Mouse (Mus musculus): ENCODE results near the gene Ctdsp2. TPM values are rescaled to one million over a fixed set of nuclear protein-coding genes. Genes with fewer than 3 reads are reported as not detected.

The Ctdsp2 gene
- polyA plus RNA-seq, 1 experiment from 2014 or later = 87.4 TPM

DNA sequence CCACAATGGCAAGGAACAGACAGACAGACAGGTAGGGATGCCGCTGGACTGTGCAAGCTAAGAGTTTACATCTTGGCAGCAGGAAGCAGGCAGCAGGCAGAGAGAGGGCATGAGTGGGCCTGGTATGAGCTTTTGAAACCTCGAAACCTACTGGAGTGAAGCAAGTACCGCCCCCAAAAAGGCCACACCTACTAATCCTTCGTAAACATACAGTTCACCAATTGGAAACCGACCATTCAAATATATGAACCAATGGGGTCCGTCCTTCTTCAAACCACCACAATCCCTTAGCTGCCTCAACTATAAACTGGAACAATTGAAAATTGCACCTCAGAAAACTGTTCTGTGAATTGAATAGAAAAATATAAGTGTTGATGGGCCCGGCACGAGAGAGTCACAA is 14.7 kb upstream of the Ctdsp2 start:
- Histone ChIP-seq H3K36me3 (no peaks in the 10 kb centered on the region), H3K4me2 (no peak overlapping the region), H3K27me3 (0 out of 2 replicates have a peak, but pooled peaks cover 3% of the 10 kb centered on the region), H3K9ac (no peak overlapping the region), H3K4me3 (no peak overlapping the region), H3K4me1 (peaks cover 30% of the 10 kb centered on the region), H3K9me3 (no peaks in the 10 kb centered on the region), H3K27ac (peak overlapping the region; percentile 95)
- ATAC-seq (ENCODE audit: insufficient number of reproducible peaks, insufficient read depth, low FRiP score, low TSS enrichment, low read depth) = no peak
- WGBS = 89% methylated on average over 8 of the region's 8 CpGs

- H3K27ac ChIP-seq = peak overlapping the region; percentile 84
- H3K9me3 ChIP-seq = no peaks in the 10 kb centered on the region
- WGBS = 7% methylated on average over 12 of the region's 12 CpGs
- peaks cover 27% of the 10 kb centered on the region for H3K4me1 ChIP-seq
- H3K36me3 ChIP-seq = no peaks in the 10 kb centered on the region
- peak overlapping the region; percentile 1; the same call in 1 of the 2 replicates for H3K9ac ChIP-seq
- H3K27me3 ChIP-seq = no peaks in the 10 kb centered on the region
- 0 out of 2 replicates have a peak, but pooled peaks have one; percentile 3 for ATAC-seq (ENCODE audit: insufficient number of reproducible peaks, insufficient read depth, low FRiP score, low TSS enrichment, low read depth)
- peak overlapping the region; percentile 46 for H3K4me2 ChIP-seq
- 0 out of 2 replicates have a peak overlapping the region, but pooled peaks have one; percentile 10 for H3K4me3 ChIP-seq
Measured at GRCm38 (mm10) chr10:126971363-126972050, 7.0 kb upstream of the Ctdsp2 start.

DNA sequence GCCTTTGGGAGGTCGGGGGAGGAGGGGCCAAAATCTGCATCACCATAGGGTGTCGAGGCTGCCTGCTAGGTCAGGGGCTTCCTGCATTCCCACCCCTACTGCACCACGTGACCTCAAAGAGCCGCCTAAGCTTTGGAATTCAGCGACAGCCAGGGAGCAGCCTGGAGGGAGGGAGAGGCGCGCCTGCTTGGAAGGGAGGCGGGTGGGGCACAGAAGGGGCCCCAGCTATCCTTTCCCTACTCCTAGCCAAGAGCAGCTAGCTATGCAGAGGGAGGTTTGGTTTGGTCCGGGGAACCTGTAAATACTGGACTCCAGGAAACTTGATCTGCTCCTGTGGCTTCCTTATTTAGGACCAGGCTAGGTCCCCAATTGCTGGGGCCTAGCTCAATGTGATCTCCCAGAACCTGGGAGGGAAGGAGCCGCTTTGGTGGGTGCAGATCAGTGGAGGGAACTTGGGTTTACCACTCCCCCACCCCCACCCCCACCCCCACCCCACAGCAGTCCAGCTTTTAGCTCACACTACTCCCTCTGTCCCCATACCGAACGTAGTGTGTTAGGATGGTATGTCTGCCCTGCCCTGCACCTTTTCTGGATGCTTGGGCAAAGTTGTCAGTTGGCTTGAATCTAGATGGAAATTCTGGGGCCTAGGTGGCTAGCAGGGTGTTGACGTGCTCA is 6.3 kb upstream of the Ctdsp2 start:
- peak overlapping the region; percentile 21; the same call in 1 of the 2 replicates for H3K9ac ChIP-seq
- 8% methylated on average over 13 of the region's 13 CpGs for WGBS
- ATAC-seq (ENCODE audit: insufficient number of reproducible peaks, insufficient read depth, low FRiP score, low TSS enrichment, low read depth) = peak; percentile 84
- H3K27ac ChIP-seq = peak overlapping the region; percentile 84
- H3K36me3 ChIP-seq = no peaks in the 10 kb centered on the region
- H3K4me2 ChIP-seq = peak overlapping the region; percentile 46
- no peaks in the 10 kb centered on the region for H3K27me3 ChIP-seq
- H3K4me1 ChIP-seq = peaks cover 27% of the 10 kb centered on the region
- 0 out of 2 replicates have a peak overlapping the region, but pooled peaks have one; percentile 10 for H3K4me3 ChIP-seq
- no peaks in the 10 kb centered on the region for H3K9me3 ChIP-seq

DNA sequence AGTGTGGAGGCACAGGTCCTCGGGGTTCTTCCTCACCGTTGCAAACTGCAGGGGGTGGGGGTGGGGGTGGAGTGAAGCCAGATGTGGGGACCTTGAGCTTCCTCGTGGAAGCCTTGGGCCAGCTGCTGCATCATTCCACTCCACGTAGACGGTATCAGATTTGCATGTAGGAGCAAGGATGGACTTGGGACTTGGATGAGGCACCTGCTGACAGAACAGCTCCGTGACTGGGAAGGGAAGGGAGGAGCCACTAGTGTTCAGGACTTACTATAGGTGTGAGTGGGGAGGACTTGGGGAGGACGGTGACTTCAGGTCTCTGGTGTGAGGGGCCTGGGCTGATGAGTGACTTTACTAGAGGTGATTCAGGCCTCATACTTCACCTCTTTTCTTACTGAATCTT is 5.5 kb upstream of the Ctdsp2 start:
- Histone ChIP-seq H3K4me1 (peaks cover 33% of the 10 kb centered on the region), H3K27me3 (no peaks in the 10 kb centered on the region), H3K4me3 (no peak overlapping the region), H3K36me3 (no peaks in the 10 kb centered on the region), H3K9ac (no peak overlapping the region), H3K4me2 (peak overlapping the region; percentile 46; the same call in 1 of the 2 replicates), H3K9me3 (no peaks in the 10 kb centered on the region), H3K27ac (peak overlapping the region; percentile 84)
- ATAC-seq (ENCODE audit: insufficient number of reproducible peaks, insufficient read depth, low FRiP score, low TSS enrichment, low read depth) = no peak
- 18% methylated on average over 7 of the region's 7 CpGs for WGBS

DNA sequence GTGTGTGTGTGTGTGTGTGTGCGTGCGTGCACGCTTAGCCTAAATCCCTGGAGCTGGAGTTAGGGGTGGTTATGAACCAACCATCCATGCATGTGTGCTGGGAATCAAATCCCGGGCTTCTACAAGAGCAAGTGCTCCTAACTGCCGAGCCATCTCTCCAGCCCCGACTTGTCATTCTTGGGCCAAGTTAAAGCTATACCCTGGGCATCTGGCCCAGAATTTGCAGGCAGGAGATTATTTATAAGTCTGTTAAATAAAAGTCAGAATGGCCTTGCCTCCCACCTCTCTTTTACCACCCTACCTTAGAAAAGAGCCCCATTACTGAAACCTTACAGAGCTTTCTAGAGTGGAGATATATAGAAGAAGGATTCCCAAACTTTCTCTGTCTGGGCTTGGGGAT is 2.8 kb upstream of the Ctdsp2 start:
- no peaks in the 10 kb centered on the region for H3K9me3 ChIP-seq
- H3K27ac ChIP-seq = no peak overlapping the region
- H3K27me3 ChIP-seq = no peaks in the 10 kb centered on the region
- no peak overlapping the region for H3K9ac ChIP-seq
- ATAC-seq (ENCODE audit: insufficient number of reproducible peaks, insufficient read depth, low FRiP score, low TSS enrichment, low read depth) = no peak
- H3K4me3 ChIP-seq = no peak overlapping the region
- no peak overlapping the region for H3K4me2 ChIP-seq
- H3K4me1 ChIP-seq = peaks cover 33% of the 10 kb centered on the region
- no peaks in the 10 kb centered on the region for H3K36me3 ChIP-seq
- WGBS = 92% methylated on average over 6 of the region's 6 CpGs

DNA sequence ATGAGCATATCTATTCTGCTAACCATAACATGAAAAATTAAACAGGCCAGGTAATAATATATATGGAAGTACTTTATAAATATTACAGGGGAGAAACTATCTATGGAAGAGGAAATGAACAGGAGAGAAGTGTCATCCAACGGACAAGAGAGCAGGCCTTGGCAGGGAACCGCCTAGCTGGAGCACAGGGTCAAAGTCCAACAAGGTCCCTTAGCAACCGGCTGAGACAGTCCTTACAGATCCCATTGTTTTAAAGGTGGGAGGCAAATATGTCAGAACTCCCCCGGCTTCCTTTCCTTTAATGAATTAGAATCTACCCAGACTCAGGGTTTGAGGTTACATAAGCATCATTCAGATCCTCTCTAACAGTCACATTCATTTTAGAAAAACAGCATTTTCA is 1.4 kb upstream of the Ctdsp2 start:
- no peak overlapping the region for H3K27ac ChIP-seq
- WGBS = 51% methylated on average over 4 of the region's 4 CpGs
- no peaks in the 10 kb centered on the region for H3K9me3 ChIP-seq
- H3K4me3 ChIP-seq = no peak overlapping the region
- no peak overlapping the region for H3K9ac ChIP-seq
- no peak overlapping the region for H3K4me2 ChIP-seq
- no peak for ATAC-seq (ENCODE audit: insufficient number of reproducible peaks, insufficient read depth, low FRiP score, low TSS enrichment, low read depth)
- H3K36me3 ChIP-seq = no peaks in the 10 kb centered on the region
- H3K4me1 ChIP-seq = peaks cover 34% of the 10 kb centered on the region
- H3K27me3 ChIP-seq = no peaks in the 10 kb centered on the region

DNA sequence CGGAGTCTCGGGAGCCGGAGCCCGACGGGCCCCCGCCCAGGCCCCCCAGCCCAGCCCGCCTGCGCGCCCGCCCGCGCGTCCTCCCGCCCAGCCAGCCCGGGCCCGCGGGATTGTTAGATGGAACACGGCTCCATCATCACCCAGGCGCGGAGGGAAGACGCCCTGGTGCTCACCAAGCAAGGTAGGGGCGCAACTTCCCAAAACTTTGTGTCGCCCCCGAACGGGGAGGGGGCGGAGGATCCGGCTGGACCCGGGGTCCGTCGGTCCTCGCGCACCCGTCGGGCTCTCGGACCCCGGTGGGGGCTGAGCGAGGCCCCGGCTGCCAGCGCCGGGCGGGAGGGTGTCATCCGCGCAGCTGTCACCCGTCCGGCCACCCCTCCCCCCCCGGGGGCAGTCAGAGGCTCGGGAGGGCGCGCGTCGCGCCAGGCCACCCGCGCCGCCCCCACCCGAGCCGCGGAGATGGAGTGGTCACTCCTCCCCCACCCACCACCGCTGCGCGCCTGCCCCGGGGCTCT is 661 bp downstream of the Ctdsp2 start:
- Histone ChIP-seq H3K9me3 (no peaks in the 10 kb centered on the region), H3K27ac (peak overlapping the region; percentile 100), H3K36me3 (peaks cover 6% of the 10 kb centered on the region; the same call in 1 of the 2 replicates), H3K4me3 (peak overlapping the region; percentile 95), H3K4me2 (peak overlapping the region; percentile 99), H3K4me1 (peaks cover 43% of the 10 kb centered on the region), H3K27me3 (no peaks in the 10 kb centered on the region), H3K9ac (peak overlapping the region; percentile 99)
- ATAC-seq (ENCODE audit: insufficient number of reproducible peaks, insufficient read depth, low FRiP score, low TSS enrichment, low read depth) = 0 out of 2 replicates have a peak, but pooled peaks have one; percentile 0
- under 1% methylated on average over 53 of the region's 62 CpGs for WGBS

DNA sequence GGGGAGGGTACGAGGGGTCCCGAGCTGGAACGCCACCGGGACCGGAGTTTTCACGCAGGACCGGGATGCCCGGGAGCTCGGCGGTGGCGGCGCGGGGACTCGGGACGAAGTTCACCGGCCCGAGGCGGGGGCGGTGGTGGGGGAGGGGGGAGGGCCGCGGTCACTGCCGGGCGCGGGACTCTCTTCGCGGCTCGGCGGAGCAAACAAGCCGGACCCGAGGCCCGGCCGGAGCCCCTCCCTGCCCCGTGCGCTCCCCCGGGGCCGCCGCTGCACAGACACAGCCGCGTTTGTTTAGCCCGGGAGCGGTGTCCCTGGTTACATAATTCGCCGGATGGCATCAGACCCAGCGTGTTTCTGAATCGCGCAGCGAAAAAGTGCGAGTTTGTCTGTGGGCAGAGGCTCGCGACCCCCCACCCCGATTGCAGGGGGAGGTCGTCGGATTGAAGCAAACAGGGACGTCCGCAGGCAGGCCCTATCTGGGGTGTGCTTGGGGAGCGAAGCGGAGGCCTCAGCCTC is 1.2 kb downstream of the Ctdsp2 start:
- H3K4me3 ChIP-seq = peak overlapping the region; percentile 95
- peaks cover 6% of the 10 kb centered on the region; the same call in 1 of the 2 replicates for H3K36me3 ChIP-seq
- H3K4me1 ChIP-seq = peaks cover 48% of the 10 kb centered on the region
- no peaks in the 10 kb centered on the region for H3K27me3 ChIP-seq
- H3K9ac ChIP-seq = peak overlapping the region; percentile 99
- peak overlapping the region; percentile 100 for H3K27ac ChIP-seq
- no peaks in the 10 kb centered on the region for H3K9me3 ChIP-seq
- WGBS = under 1% methylated on average over 54 of the region's 57 CpGs
- peak overlapping the region; percentile 99 for H3K4me2 ChIP-seq
- ATAC-seq (ENCODE audit: insufficient number of reproducible peaks, insufficient read depth, low FRiP score, low TSS enrichment, low read depth) = no peak

DNA sequence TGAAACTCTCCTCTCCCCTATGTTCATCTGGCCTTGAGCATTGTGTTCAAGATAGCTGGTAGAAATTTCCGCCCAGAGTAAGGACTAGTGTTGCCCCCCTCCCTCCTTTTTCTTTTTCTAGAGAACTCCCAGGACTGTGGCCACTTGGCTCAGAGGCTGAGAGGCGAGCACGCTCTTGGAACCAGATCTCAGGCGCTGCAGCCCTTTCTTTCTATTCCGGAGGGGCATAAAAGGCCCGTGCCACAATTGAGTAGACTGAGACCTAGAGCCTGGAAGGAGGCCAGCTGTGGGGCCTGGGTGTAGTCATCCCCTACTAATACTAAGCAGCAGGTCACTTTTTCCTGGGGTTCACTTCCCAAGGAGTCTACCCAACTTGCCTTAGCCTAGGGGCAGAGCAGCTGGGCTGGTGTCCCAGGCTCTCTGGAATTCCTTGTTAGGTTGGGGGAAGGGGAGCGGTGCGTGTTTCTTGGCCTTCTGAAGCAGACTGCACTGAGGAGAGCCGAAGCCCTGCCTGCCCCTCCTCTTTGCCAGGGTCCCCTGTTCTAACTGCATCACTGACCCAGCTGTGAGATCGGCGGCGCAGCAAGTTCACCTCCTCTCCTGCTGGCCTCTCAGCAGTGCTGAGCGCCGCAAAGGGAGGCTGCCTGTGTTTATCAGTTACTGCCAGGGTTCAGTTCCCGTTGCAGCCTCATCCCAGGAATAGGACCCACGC is 1.9 kb downstream of the Ctdsp2 start:
- Histone ChIP-seq H3K4me1 (peaks cover 55% of the 10 kb centered on the region), H3K9me3 (no peaks in the 10 kb centered on the region), H3K36me3 (peaks cover 11% of the 10 kb centered on the region; the same call in 1 of the 2 replicates), H3K27me3 (no peaks in the 10 kb centered on the region), H3K4me3 (peak overlapping the region; percentile 95), H3K9ac (peak overlapping the region; percentile 99), H3K27ac (peak overlapping the region; percentile 100), H3K4me2 (peak overlapping the region; percentile 99)
- ATAC-seq (ENCODE audit: insufficient number of reproducible peaks, insufficient read depth, low FRiP score, low TSS enrichment, low read depth) = no peak
- WGBS = 1% methylated on average over 16 of the region's 16 CpGs

- Histone ChIP-seq H3K9ac (peak overlapping the region; percentile 99), H3K27me3 (no peaks in the 10 kb centered on the region), H3K4me2 (peak overlapping the region; percentile 99), H3K36me3 (peaks cover 11% of the 10 kb centered on the region; the same call in 1 of the 2 replicates), H3K9me3 (no peaks in the 10 kb centered on the region), H3K4me1 (peaks cover 62% of the 10 kb centered on the region), H3K27ac (peak overlapping the region; percentile 100), H3K4me3 (peak overlapping the region; percentile 95)
- 6% methylated on average over 11 of the region's 11 CpGs for WGBS
- ATAC-seq (ENCODE audit: insufficient number of reproducible peaks, insufficient read depth, low FRiP score, low TSS enrichment, low read depth) = no peak
Measured at GRCm38 (mm10) chr10:126980933-126981530, 2.5 kb downstream of the Ctdsp2 start.

Measured in embryonic facial prominence, embryonic 13.5 days (tissue).